Mouse (Mus musculus) myocyte (in vitro differentiated cells): ENCODE results near the gene Sox14. TPM values are rescaled to one million over a fixed set of nuclear protein-coding genes. Genes with fewer than 3 reads are reported as not detected.
A peak's percentile ranks its signal among the peaks of the same experiment; 100 is the strongest.

ENCODE experiments used
- H3K27me3 ChIP-seq: one replicate; pipeline ENCODE4 v1.6.1; 2011; ENCODE audit not compliant: control insufficient read depth, insufficient read depth, insufficient read length
- H3K36me3 ChIP-seq: one replicate; pipeline ENCODE4 v1.6.1; 2011; ENCODE audit not compliant: control insufficient read depth, insufficient read depth
- H3K4me2 ChIP-seq: one replicate; pipeline ENCODE4 v1.6.1; 2011; ENCODE audit warnings: low read depth, control low read depth
- H3K4me3 ChIP-seq: one replicate; pipeline ENCODE4 v1.5.1; 2011; ENCODE audit warnings: mild to moderate bottlenecking, control low read depth, moderate library complexity
- H3K79me2 ChIP-seq: one replicate; pipeline ENCODE4 v1.6.1; 2011; ENCODE audit not compliant: control insufficient read depth, insufficient read depth
- H3ac ChIP-seq: one replicate; pipeline ENCODE4 v1.6.1; 2011; ENCODE audit not compliant: control insufficient read depth, insufficient read length
- CEBPB ChIP-seq: IDR thresholded peaks from 2 replicates; pipeline ENCODE4 v1.6.1; 2011; ENCODE audit warnings: mild to moderate bottlenecking, moderate library complexity; ENCODE audit not compliant: poor library complexity, insufficient read depth, severe bottlenecking
- E2F4 ChIP-seq: IDR thresholded peaks from one replicate; pipeline ENCODE4 v1.6.1; 2011; ENCODE audit warnings: mild to moderate bottlenecking, control low read depth, moderate library complexity; ENCODE audit not compliant: insufficient read depth
- MAX ChIP-seq: IDR thresholded peaks from one replicate; pipeline ENCODE4 v1.6.1; 2011; ENCODE audit warnings: low read depth, mild to moderate bottlenecking, control low read depth
- MYOD1 ChIP-seq, 3 experiments: IDR thresholded peaks; one replicate each; pipeline ENCODE4 v1.6.1; 2011; ENCODE audit warnings: control low read depth in 2 of 3, low read depth in 2 of 3, mild to moderate bottlenecking in 2 of 3, moderate library complexity in 1 of 3; ENCODE audit not compliant: insufficient read length in 2 of 3, control insufficient read depth in 1 of 3
- MYOG ChIP-seq, 3 experiments: IDR thresholded peaks; one replicate each; pipeline ENCODE4 v1.6.1; 2011; ENCODE audit warnings: control low read depth in 2 of 3, low read depth in 2 of 3, mild to moderate bottlenecking in 2 of 3; ENCODE audit not compliant: insufficient read length in 2 of 3, control insufficient read depth in 1 of 3, insufficient read depth in 1 of 3
- POLR2A ChIP-seq: IDR thresholded peaks from one replicate; pipeline ENCODE4 v1.6.1; 2011; ENCODE audit warnings: low read depth, mild to moderate bottlenecking, control low read depth, moderate library complexity; ENCODE audit not compliant: insufficient read length
- POLR2AphosphoS2 ChIP-seq: IDR thresholded peaks from one replicate; pipeline ENCODE4 v1.6.1; 2011; ENCODE audit warnings: low read depth, control low read depth; ENCODE audit not compliant: insufficient read length
- REST ChIP-seq: IDR thresholded peaks from one replicate; pipeline ENCODE4 v1.6.1; 2011; ENCODE audit warnings: mild to moderate bottlenecking, control low read depth, moderate library complexity; ENCODE audit not compliant: insufficient read depth, insufficient read length
- SRF ChIP-seq: IDR thresholded peaks from one replicate; pipeline ENCODE4 v1.6.1; 2011; ENCODE audit warnings: low read depth; ENCODE audit not compliant: control insufficient read depth, insufficient read length
- TCF12 ChIP-seq: IDR thresholded peaks from one replicate; pipeline ENCODE4 v1.6.1; 2011; ENCODE audit warnings: mild to moderate bottlenecking, control low read depth; ENCODE audit not compliant: poor library complexity, insufficient read depth, severe bottlenecking
- TCF3 ChIP-seq: IDR thresholded peaks from one replicate; pipeline ENCODE4 v1.6.1; 2011; ENCODE audit warnings: low read depth, control low read depth; ENCODE audit not compliant: insufficient read length
- USF1 ChIP-seq: IDR thresholded peaks from one replicate; pipeline ENCODE4 v1.6.1; 2011; ENCODE audit warnings: low read depth, mild to moderate bottlenecking, control low read depth, moderate library complexity
- polyA plus RNA-seq: library from polyadenylated mRNA; unstranded; fragments of >200 nt; fragmentation: generic; extraction: Trizol; gene quantifications from one replicate; pipeline ENCODE4 v1.2.1, GENCODE M21; 2012; ENCODE audit warnings: missing spikeins

Sox14 gene
- polyA plus RNA-seq, 1 experiment: not detected

DNA sequence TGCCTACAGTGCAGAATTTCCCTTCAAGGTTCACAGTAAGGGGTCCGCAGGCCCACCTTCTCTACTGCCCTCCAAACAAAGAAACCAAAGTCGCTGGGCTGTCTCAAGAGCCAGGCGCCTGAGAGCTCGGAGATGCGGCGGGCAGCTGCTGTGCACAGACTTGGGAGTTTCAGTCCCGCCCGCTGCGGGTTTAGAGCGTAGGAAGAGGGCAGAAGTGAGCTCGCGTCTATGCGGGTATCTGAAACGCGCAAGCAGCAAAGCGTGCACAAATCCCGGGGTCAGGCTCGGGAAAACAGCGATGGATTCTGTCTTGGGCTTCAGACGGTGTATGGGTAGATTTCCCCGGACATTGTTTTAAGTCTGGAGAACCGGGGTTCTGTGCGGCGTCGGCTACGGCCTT lies 7.4 kb downstream of the Sox14 start:
- peak overlapping the region; percentile 48 for H3K4me2 ChIP-seq
- TF ChIP-seq E2F4: no peak
- no peak for TF ChIP-seq CEBPB
- TF ChIP-seq POLR2AphosphoS2: no peak
- no peak for TF ChIP-seq MYOG (IDR thresholded peaks at IDR 0.05; ENCODE audit: control insufficient read depth in 1 of 3, insufficient read depth in 1 of 3, insufficient read length in 2 of 3, low read depth in 2 of 3)
- H3K79me2 ChIP-seq: no peaks in the 10 kb centered on the region
- H3ac ChIP-seq: no peak overlapping the region
- no peaks in the 10 kb centered on the region for H3K36me3 ChIP-seq
- peaks cover 63% of the 10 kb centered on the region for H3K27me3 ChIP-seq
- H3K4me3 ChIP-seq: no peak overlapping the region

DNA sequence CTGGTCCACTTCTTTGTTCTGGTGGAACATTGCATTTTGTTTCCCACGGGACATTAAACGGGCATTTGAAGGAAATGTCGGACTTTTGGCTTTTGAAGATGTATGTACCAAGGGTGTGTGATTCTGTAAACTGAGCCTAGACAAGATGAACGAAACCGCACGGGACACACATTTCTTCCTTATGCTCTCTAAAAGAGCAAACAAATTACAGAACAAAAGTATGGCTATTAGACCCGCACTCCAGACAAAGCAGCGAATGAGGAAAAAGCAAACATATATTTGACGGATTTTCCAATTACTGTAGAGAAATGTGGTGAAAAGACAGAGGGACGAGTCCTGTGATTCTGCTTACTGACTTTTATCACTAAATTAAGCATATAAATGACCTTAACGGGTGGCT lies 7.9 kb downstream of the Sox14 start:
- TF ChIP-seq CEBPB: no peak
- no peak for TF ChIP-seq MYOG (IDR thresholded peaks at IDR 0.05; ENCODE audit: control insufficient read depth in 1 of 3, insufficient read depth in 1 of 3, insufficient read length in 2 of 3, low read depth in 2 of 3)
- no peak for TF ChIP-seq TCF3
- TF ChIP-seq POLR2AphosphoS2: no peak
- no peak for TF ChIP-seq REST
- TF ChIP-seq USF1: no peak
- no peak for TF ChIP-seq E2F4
- no peak for TF ChIP-seq MYOD1 (IDR thresholded peaks at IDR 0.05; ENCODE audit: control insufficient read depth in 1 of 3, insufficient read length in 2 of 3, low read depth in 2 of 3)
- TF ChIP-seq SRF: no peak
- no peak for TF ChIP-seq TCF12
- no peak for TF ChIP-seq MAX
- TF ChIP-seq POLR2A: no peak
- Histone ChIP-seq H3K27me3 (peaks cover 63% of the 10 kb centered on the region), H3K36me3 (no peaks in the 10 kb centered on the region), H3K4me3 (no peak overlapping the region), H3K79me2 (no peaks in the 10 kb centered on the region), H3ac (no peak overlapping the region), H3K4me2 (no peak overlapping the region)

DNA sequence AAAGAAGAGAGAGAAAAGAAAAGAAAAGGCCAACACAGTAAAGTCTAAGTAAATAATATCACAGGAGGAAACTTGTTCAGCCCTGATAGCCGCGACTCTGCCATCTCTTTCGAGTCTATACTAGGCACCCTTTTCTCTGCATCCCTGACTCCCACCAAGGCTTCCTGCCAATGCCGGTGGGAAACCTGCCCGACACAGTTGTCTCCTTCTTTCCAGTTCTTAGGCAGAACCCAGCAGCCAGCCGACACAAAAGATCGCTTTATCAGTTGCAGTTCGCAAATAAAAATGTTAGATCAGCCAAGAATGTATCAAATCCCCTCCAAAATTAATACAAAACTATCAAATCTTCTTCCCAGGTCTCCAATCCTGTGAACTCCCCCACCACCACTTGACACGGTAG lies 13.0 kb downstream of the Sox14 start:
- H3K4me3 ChIP-seq: no peak overlapping the region
- no peak for TF ChIP-seq E2F4
- no peak overlapping the region for H3ac ChIP-seq
- H3K27me3 ChIP-seq: peaks cover 28% of the 10 kb centered on the region
- H3K4me2 ChIP-seq: no peak overlapping the region
- no peaks in the 10 kb centered on the region for H3K79me2 ChIP-seq
- H3K36me3 ChIP-seq: no peaks in the 10 kb centered on the region

DNA sequence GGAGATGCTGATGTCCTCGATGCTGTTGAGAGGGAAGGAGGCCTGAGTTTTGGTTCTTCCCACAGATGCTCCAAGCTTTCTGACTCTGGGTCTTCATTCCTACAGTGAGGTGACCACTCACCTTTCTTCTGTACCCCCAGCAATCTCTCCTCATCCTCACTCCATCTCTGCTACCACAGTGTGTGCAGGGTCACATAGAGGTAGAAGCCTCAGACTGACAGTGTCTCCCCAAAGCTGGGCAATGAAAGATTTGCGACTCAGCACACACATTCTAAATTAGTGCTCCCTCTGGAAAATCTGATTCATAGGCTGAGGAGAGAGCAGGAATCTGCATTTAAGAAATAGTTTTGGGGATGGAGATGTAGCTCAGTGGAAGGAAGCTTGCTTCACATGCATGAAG lies 21.5 kb downstream of the Sox14 start:
- Histone ChIP-seq H3K4me2 (no peak overlapping the region), H3ac (no peak overlapping the region), H3K79me2 (no peaks in the 10 kb centered on the region), H3K4me3 (no peak overlapping the region), H3K36me3 (no peaks in the 10 kb centered on the region), H3K27me3 (peaks cover 20% of the 10 kb centered on the region)
- no peak for TF ChIP-seq CEBPB
- TF ChIP-seq USF1: no peak
- no peak for TF ChIP-seq MYOD1 (IDR thresholded peaks at IDR 0.05; ENCODE audit: control insufficient read depth in 1 of 3, insufficient read length in 2 of 3, low read depth in 2 of 3)
- TF ChIP-seq TCF12: no peak
- TF ChIP-seq POLR2A: no peak

DNA sequence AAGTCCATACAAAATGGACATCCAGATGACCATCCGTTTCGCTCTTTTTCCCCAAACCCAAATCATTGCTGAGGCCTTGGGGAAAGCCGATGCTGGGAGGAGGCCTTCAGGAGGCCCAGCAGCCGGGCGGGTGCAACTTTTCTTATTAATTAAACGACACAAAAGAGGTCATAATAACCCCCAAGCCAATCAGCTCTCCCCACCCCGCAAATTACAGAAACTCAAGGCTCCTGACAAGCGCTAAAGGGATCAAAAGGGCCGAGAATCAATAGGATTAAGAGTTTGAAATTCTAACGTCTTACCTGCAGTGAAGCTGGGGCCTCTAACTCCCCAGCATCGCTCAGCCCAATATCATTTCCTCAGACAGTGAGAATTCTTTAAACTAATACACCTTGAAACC lies 22.6 kb downstream of the Sox14 start:
- no peak overlapping the region for H3K4me2 ChIP-seq
- no peaks in the 10 kb centered on the region for H3K36me3 ChIP-seq
- no peaks in the 10 kb centered on the region for H3K79me2 ChIP-seq
- H3K27me3 ChIP-seq: peaks cover 20% of the 10 kb centered on the region
- no peak overlapping the region for H3K4me3 ChIP-seq
- H3ac ChIP-seq: no peak overlapping the region
- TF ChIP-seq POLR2A (no peak), CEBPB (no peak), TCF3 (no peak), MYOG (IDR thresholded peaks at IDR 0.05; ENCODE audit: control insufficient read depth in 1 of 3, insufficient read depth in 1 of 3, insufficient read length in 2 of 3, low read depth in 2 of 3) (no peak), MAX (no peak), POLR2AphosphoS2 (no peak), MYOD1 (IDR thresholded peaks at IDR 0.05; ENCODE audit: control insufficient read depth in 1 of 3, insufficient read length in 2 of 3, low read depth in 2 of 3) (no peak), E2F4 (no peak), USF1 (no peak), SRF (no peak), REST (no peak), TCF12 (no peak)

DNA sequence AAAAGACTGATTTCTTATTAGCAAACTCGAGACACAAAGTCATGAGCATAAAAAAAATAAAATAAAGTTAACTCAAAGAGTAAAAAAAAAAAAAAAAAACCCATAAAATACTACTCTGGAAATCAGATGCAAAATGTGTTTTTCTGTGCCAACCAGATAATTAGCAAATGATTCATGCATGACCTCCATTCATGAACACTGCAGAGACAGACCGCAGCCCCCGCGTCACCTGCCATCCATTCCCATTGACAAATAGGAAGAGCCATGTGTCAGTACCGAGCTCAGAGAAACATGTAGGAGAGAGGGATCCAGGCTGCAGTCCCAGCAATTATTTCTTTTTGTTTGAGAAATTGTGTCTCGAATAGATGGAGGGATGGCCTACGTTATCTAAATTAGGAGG lies 25.6 kb downstream of the Sox14 start:
- H3K36me3 ChIP-seq: no peaks in the 10 kb centered on the region
- H3K79me2 ChIP-seq: no peaks in the 10 kb centered on the region
- H3ac ChIP-seq: no peak overlapping the region
- H3K4me2 ChIP-seq: no peak overlapping the region
- H3K4me3 ChIP-seq: no peak overlapping the region
- TF ChIP-seq SRF (no peak), POLR2AphosphoS2 (no peak), TCF12 (no peak), USF1 (no peak), REST (no peak)
- H3K27me3 ChIP-seq: peaks cover 7% of the 10 kb centered on the region
